Mouse (Mus musculus) left cerebral cortex, postnatal 14 days (tissue): ENCODE measurements around the gene Sh3rf3. TPM values are rescaled to one million over a fixed set of nuclear protein-coding genes. Genes with fewer than 3 reads are reported as not detected.
A peak's percentile ranks its signal among the peaks of the same experiment; 100 is the strongest.

ENCODE experiments used
- DNase-seq, 2 experiments: peaks; one replicate each; pipeline ENCODE4 v3.0.0; 2021 to 2022; ENCODE audit warnings: low spot score in 2 of 2, mixed read lengths in 1 of 2
- intact Hi-C: fragments of 180-260 bp; cut with DNase I; formaldehyde crosslinking; loops from one replicate; pipeline ENCODE4 v1.15.1; 2025
- total RNA-seq, 2 experiments: library from RNA; stranded (reverse); gene quantifications; 2 replicates each; pipeline ENCODE4 v1.2.3; 2021

Gene Sh3rf3
- total RNA-seq, 2 experiments from 2014 or later, result 73.2 to 87.0 TPM

- intact Hi-C loops, result no loop called here
- no peak for DNase-seq
Observed at GRCm38 (mm10) chr10:59119001-59119400, 305.8 kb downstream of the Sh3rf3 start.

GRCm38 (mm10) chr10:59119811-59120210, 306.7 kb downstream of the Sh3rf3 start:
- no peak for DNase-seq
- intact Hi-C loops, result no loop called here

GRCm38 (mm10) chr10:59125497-59125896, 312.3 kb downstream of the Sh3rf3 start:
- intact Hi-C loops, result no loop called here

GRCm38 (mm10) chr10:59127637-59128036, 314.5 kb downstream of the Sh3rf3 start:
- DNase-seq, result peak in 1 of 2 experiments; percentile 60
- intact Hi-C loops, result no loop called here

More at GRCm38 (mm10) chr10:59125497-59125896, 312.3 kb downstream of the Sh3rf3 start:
- DNase-seq, result no peak

GRCm38 (mm10) chr10:59131926-59132628, 318.9 kb downstream of the Sh3rf3 start:
- intact Hi-C loops, result no loop called here
- DNase-seq, result no peak

- no peak for DNase-seq
- intact Hi-C loops, result no loop called here
Observed at GRCm38 (mm10) chr10:59133478-59134009, 320.4 kb downstream of the Sh3rf3 start.

GRCm38 (mm10) chr10:59149956-59150383, 336.8 kb downstream of the Sh3rf3 start:
- intact Hi-C loops, result loop anchor here (2.0 kb wide), 2 partner anchors 41 to 337 kb away; partner anchors contain the start of gene Sh3rf3
- peak; percentile 76 to 80 for DNase-seq

- DNase-seq, result no peak
- intact Hi-C loops, result loop anchor here (2.0 kb wide), 1 partner anchor 338 kb away; the partner anchor contains the start of gene Sh3rf3
Observed at GRCm38 (mm10) chr10:59150938-59151657, 337.9 kb downstream of the Sh3rf3 start.

- DNase-seq, result no peak
- intact Hi-C loops, result no loop called here
Observed at GRCm38 (mm10) chr10:59152544-59153081, 339.5 kb downstream of the Sh3rf3 start.

GRCm38 (mm10) chr10:59158627-59159026, 345.5 kb downstream of the Sh3rf3 start:
- no peak for DNase-seq
- intact Hi-C loops, result no loop called here

- no peak for DNase-seq
- intact Hi-C loops, result no loop called here
Observed at GRCm38 (mm10) chr10:59162185-59162897, 349.2 kb downstream of the Sh3rf3 start.

- peak; percentile 72 to 74 for DNase-seq
- intact Hi-C loops, result loop anchor here (1.0 kb wide), 1 partner anchor 126 kb away; no protein-coding TSS in a partner anchor
Observed at GRCm38 (mm10) chr10:59166104-59166944, 353.2 kb downstream of the Sh3rf3 start.

- no peak for DNase-seq
- intact Hi-C loops, result no loop called here
Observed at GRCm38 (mm10) chr10:59171042-59171441, 357.9 kb downstream of the Sh3rf3 start.

- DNase-seq, result no peak
- intact Hi-C loops, result no loop called here
Observed at GRCm38 (mm10) chr10:59172539-59172938, 359.4 kb downstream of the Sh3rf3 start.

- intact Hi-C loops, result no loop called here
- DNase-seq, result no peak
Observed at GRCm38 (mm10) chr10:59179620-59180019, 366.5 kb downstream of the Sh3rf3 start.

- no peak for DNase-seq
- intact Hi-C loops, result no loop called here
Observed at GRCm38 (mm10) chr10:59182306-59182705, 369.1 kb downstream of the Sh3rf3 start.
